Mouse (Mus musculus) layer of hippocampus, adult 2 months (tissue): Measurements from ENCODE around the gene Tmem179b. TPM values are rescaled to one million over a fixed set of nuclear protein-coding genes. Genes with fewer than 3 reads are reported as not detected.

Experiments
- DNase-seq, 2 experiments: peaks; one replicate each; pipeline ENCODE4 v3.0.0; 2022; ENCODE audit warnings: low spot score in 2 of 2
- H3K27ac ChIP-seq: fragments of 200-600 bp; 2 replicates; pipeline ENCODE4 v1.8.1; 2022
- H3K4me3 ChIP-seq: fragments of 200-600 bp; 2 replicates; pipeline ENCODE4 v1.8.1; 2022; ENCODE audit warnings: mild to moderate bottlenecking
- CTCF ChIP-seq: fragments of 200-600 bp; conservative IDR thresholded peaks from 2 replicates; pipeline ENCODE4 v1.8.1; 2022; ENCODE audit warnings: antibody characterized with exemption, mild to moderate bottlenecking, moderate library complexity
- long read RNA-seq, 2 experiments: library from polyadenylated mRNA; stranded (forward); transcript quantifications; one replicate each; pipeline ENCODE4 v2.0.0; 2021; ENCODE audit warnings: borderline mapping rate in 2 of 2
- total RNA-seq, 2 experiments: library from RNA; stranded (reverse); gene quantifications; 2 replicates each; pipeline ENCODE4 v1.2.3; 2021

The Tmem179b gene
- 1 to 10 TPM; 7.4 to 7.7 TPM for total RNA-seq
- long read RNA-seq, experiment 1, partial matches to known transcripts = 0 of 2 reads
- long read RNA-seq, experiment 1, other reads (novel, unspliced or antisense) = 2 of 2 reads
- long read RNA-seq, experiment 2, transcript Tmem179b-201 (5 exons, 818 nt) = major isoform, 8 of 16 reads
- long read RNA-seq, experiment 2, partial matches to known transcripts = 0 of 16 reads
- long read RNA-seq, experiment 2, other reads (novel, unspliced or antisense) = 4 of 16 reads

- peak; percentile 94 to 96 for DNase-seq
- H3K4me3 ChIP-seq = peak within 1 kb of the TSS; percentile 95
- TF ChIP-seq CTCF = peak; percentile 40
- peak within 1 kb of the TSS; percentile 98 for H3K27ac ChIP-seq
These were observed at the start of gene Tmem179b for GRCm38 (mm10) chr19:8774086-8774835. Tmem179b (minus strand) TSS chr19:8774467.

DNA sequence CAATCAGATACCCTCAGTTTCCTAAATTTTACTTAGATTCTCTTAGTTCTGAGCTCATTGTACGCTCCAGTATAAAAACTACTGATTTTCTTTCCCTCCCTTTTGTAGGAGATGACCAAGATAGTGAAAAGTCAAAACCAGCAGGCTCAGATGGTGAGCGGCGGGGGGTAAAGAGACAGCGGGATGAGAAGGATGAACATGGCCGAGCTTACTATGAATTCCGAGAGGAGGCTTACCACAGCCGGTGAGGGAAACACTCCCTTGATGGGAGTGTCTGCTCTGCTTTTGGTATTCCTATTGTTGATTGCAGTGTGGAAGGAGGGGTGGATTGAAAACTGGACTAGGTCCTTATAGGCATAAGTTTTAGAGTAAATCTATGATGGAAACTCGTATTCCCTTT, 48.4 kb upstream of the Tmem179b start:
- DNase-seq = no peak
- no peak for TF ChIP-seq CTCF
- H3K27ac ChIP-seq = no peak overlapping the region
- peak overlapping the region; percentile 93 for H3K4me3 ChIP-seq

DNA sequence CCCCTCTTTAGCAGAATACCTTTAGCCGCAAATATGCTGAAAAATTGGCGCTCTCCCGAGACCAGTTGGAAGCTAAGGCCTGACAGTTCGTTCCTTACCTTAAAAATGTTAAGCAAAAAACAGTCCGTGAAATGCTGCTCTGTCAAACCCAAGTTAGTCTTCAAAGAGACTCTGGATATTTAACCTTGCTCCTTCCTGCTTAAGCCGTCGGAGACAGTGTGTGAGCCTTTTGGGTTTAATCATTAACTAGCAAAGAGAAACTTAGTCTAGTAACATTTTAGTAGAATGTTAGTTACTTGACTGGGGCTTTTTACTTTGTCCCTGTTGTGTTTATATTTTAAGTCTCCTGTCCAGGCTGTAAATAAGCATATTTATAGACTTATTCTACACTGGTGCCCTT, 46.9 kb upstream of the Tmem179b start:
- H3K27ac ChIP-seq = peak overlapping the region; percentile 99
- H3K4me3 ChIP-seq = peak overlapping the region; percentile 93
- TF ChIP-seq CTCF = no peak
- no peak for DNase-seq

- peak in 1 of 2 experiments; percentile 53 for DNase-seq
- TF ChIP-seq CTCF = no peak
- peak overlapping the region; percentile 99 for H3K27ac ChIP-seq
- H3K4me3 ChIP-seq = peak overlapping the region; percentile 93
These were observed 46.2 kb upstream of the Tmem179b start for GRCm38 (mm10) chr19:8820424-8820956.

DNA sequence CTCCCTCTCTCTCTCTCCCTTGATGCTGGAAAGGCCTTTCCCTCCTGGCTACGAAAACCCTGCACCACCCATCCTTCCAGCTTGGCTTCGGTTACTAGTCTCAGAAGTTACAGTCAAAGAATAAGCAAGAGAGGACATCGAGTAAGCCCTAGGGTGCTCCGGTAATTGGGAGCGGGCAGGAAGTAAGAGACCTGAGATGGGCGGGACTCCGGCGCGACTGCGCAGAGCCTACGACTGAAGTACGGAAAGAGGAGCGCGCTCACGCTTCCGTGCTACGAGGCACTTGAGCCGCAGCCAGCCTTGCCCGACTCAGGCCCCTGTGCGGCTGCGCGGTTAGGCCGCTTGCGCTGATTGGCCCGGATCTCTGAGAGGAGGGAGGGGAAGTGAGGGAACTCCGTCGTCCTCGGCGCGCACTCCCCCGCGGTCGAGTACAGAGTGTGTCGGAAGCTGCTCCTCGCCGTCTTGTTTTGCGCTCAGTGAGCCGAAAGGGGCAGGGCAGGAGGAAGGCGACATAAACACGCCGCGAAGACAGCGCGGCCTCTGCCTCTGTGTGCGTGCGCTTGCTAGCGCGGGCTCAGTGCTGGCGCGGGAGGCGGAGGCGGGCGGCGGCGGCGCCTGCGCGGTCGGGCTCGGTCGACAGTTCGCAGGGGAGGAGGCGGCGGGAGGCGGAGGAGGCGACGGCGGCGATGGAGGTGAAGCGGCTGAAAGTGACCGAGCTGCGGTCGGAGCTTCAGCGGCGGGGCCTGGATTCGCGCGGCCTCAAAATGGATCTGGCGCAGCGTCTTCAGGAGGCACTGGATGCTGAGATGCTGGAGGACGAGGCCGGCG, 45.5 kb upstream of the Tmem179b start, which contains the start of gene Hnrnpul2:
Gene Hnrnpul2, plus strand, starts transcription at position 415 of the 828 bp plus-strand sequence.
- Histone ChIP-seq H3K4me3 (peak within 1 kb of the TSS; percentile 93), H3K27ac (peak within 1 kb of the TSS; percentile 99)
- DNase-seq = peak; percentile 97 to 99
- no peak for TF ChIP-seq CTCF

DNA sequence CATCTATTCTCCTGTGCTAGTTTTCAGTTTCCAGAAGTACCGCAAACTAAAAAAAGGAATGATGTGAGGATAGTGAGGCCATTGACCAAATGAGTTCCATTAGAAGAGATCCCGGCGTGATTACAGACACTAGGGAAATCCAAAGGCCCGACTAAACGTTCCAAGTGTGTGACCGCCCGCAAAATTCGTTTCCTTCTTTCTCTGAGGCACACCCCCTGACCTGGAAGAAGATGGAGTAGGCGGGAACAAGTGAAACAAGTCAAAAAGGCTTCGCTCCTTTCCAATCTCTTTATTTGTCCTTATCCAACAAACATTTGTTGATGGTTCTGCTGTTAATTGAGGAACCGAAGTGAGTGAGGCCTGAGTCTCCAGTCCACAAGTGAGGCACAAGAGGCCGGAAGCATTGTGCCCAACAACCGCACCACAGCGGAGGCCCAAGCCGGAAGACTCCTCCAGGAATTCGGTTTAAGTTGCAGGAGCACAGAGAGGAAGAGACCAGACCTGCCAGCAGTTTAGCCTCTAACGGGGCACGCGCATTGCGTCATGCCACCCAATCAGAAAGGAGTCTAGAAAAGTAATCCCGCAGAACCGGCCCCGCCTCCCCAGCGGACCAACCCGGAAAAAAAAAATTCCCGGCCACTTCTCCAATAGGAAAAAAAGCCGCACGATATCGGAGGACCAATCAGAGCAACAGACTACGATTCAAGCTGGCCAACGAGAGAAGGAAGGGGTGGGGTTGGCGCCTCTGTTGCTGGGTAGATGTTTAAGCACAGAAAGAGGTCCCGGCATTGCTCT, 44.7 kb upstream of the Tmem179b start, which contains the start of gene Ttc9c:
Gene Ttc9c, minus strand, starts transcription at position 533 of the 795 bp plus-strand sequence.
- TF ChIP-seq CTCF = no peak
- Histone ChIP-seq H3K27ac (peak within 1 kb of the TSS; percentile 99), H3K4me3 (peak within 1 kb of the TSS; percentile 93)
- DNase-seq = peak; percentile 95 to 99

GRCm38 (mm10) chr19:8818301-8818798, 44.1 kb upstream of the Tmem179b start:
- Histone ChIP-seq H3K27ac (peak overlapping the region; percentile 99), H3K4me3 (peak overlapping the region; percentile 93)
- TF ChIP-seq CTCF = no peak
- no peak for DNase-seq

DNA sequence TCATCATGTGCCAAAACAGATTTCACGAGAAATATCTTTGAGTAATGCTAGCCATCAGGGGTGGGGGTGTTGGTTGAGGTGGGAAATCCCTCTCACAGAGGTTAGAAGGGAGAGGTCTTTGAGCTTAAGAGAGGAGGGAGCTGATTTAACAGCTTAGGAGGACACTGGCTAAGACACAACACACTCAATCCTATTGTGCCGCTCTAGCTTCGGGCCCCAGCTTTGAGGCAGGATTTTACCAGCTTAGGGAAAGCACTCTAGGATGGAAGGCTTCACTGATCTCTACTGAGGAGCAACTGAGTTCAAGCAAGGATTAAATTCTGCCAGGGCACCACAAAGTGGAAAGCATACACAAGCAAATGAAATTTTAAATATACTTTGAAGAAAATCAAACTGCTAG, 42.7 kb upstream of the Tmem179b start:
- H3K27ac ChIP-seq = no peak overlapping the region
- no peak for DNase-seq
- no peak for TF ChIP-seq CTCF
- H3K4me3 ChIP-seq = no peak overlapping the region

DNA sequence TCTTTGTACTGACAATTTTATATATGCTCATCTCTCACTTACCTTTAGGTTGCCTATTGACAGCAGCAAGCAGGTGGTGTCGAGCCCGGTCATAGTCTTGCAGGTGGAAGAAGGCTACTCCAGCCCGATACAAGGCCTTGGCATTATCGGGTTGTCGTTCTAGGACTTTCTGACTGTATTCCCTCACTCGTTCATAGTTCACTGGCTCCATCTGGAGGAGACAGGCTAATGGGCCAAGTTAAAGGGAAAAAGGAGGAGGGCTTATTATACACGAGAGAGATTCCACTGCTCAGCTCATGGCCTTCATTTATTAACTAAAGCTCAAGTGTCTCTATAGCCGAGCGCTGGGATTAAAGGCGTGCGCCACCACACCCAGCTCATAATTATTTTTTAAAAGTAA, 41.5 kb upstream of the Tmem179b start:
- peak; percentile 62 for TF ChIP-seq CTCF
- Histone ChIP-seq H3K4me3 (no peak overlapping the region), H3K27ac (no peak overlapping the region)
- no peak for DNase-seq

DNA sequence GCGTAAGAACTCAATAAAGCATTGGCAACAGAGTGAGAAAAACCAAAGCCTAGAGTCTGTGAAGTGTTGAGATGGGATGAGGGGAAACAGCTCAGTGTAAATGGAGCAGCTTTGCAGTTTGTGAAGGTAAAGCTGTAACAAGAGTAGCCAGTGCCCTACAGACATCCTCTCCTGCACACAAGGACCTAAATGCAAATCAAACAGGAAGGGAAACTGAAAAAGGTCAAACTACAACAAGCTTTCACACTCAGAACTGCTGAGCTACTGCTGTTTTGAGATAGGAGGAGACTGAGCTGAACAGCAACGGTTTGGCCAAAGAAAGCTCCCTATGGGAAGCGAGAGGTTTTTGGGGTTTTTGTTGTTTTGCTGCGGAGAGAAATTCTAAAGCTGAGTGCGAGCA, 32.5 kb upstream of the Tmem179b start:
- peak overlapping the region; percentile 44; the same call in 1 of the 2 replicates for H3K27ac ChIP-seq
- DNase-seq = no peak
- no peak for TF ChIP-seq CTCF
- H3K4me3 ChIP-seq = no peak overlapping the region

DNA sequence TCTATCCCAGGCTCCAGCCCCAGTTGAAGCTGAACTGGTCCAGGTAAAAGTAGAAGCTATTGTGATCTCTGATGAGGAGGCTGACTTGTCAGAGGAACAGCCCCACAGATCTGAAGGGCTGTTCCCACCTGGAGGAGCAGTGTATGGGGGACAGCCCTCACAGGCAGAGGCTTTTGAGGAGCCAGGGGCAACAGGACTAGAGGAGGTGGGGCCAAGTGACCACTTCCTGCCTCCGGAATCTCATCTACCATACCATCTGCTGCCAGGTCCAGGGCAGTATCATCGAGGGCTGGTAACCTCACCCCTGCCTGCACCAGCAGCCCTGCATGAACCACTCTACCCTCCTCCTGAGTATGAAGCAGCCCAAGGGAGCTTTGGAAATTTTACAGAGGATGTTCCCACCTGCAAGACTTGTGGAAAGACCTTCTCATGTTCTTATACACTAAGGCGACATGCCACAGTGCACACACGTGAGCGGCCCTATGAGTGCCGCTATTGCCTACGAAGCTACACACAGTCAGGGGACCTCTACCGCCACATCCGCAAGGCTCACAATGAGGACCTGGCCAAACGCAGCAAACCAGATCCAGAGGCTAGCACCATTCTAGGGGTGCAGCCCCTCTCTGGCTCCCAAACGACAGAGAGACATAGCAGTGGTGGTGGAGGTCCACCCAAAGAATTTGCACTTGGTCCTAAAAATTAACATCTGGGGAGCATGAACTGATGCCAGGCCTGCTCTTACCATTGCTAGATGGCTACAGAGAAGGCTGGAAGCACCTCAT, 29.8 kb upstream of the Tmem179b start:
- DNase-seq = no peak
- Histone ChIP-seq H3K4me3 (no peak overlapping the region), H3K27ac (no peak overlapping the region)
- TF ChIP-seq CTCF = no peak
